Mouse (Mus musculus) kidney, adult 2 months (tissue): Measurements from ENCODE around the gene Arfgef3.
A peak's percentile ranks its signal among the peaks of the same experiment; 100 is the strongest.

Experiments
- CTCF ChIP-seq: fragments of 200-500 bp; conservative IDR thresholded peaks from 2 replicates; pipeline ENCODE4 v1.5.1; 2011; ENCODE audit warnings: low read depth, mild to moderate bottlenecking, control low read depth, low read length, moderate library complexity, mixed read lengths; ENCODE audit not compliant: insufficient read depth, insufficient read length
- POLR2A ChIP-seq: fragments of 200-500 bp; IDR thresholded peaks from one replicate; pipeline ENCODE4 v1.6.1; 2011; ENCODE audit warnings: low read depth, low read length, control low read depth

GRCm38 (mm10) chr10:18545813-18546235 is 197.9 kb downstream of the Arfgef3 start, which contains the start of gene Hebp2:
- no peak for TF ChIP-seq POLR2A
- peak; percentile 66 for TF ChIP-seq CTCF
